Mouse (Mus musculus) stomach, postnatal 0 days (tissue): ENCODE measurements at regions not wholly inside any gene's neighbourhood (a gene's known extent, or its start where the extent isn't known, plus 50 kb on each side); places are given as distances from the start of the nearest gene placed in this dataset.

Experiments used
- CTCF ChIP-seq: IDR thresholded peaks from 2 replicates; pipeline ENCODE4 v1.5.1; 2016; ENCODE audit warnings: antibody characterized with exemption, low read depth, mild to moderate bottlenecking, moderate library complexity
- EP300 ChIP-seq: optimal IDR thresholded peaks from 2 replicates; pipeline ENCODE3; 2016; ENCODE audit warnings: antibody characterized with exemption

DNA sequence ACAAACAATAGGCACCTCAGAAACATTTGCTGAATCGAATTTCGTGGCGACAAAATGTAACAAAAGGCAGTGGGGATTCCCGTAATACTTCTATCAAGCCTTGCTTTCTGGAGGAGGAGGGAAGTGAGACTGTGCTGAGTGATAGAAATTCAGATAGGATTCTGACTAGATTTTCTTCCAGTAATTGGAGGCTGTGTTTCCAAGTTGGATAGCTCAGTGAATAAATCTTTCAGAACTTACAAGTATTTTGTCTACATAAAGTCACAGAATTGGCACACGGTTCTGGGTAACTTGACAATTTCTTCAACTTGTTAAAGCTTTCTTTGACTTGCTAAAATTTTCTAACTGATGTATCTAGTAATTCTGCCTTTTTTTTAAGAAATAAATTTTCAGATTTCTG is 239.4 kb upstream of the Thsd7b start:
- TF ChIP-seq CTCF (no peak), EP300 (no peak)
